Mouse (Mus musculus) left cerebral cortex, postnatal 10 days (tissue): ENCODE measurements at regions not wholly inside any gene's neighbourhood (a gene's known extent, or its start where the extent isn't known, plus 50 kb on each side); places are given as distances from the start of the nearest gene placed in this dataset.

Experiments used
- DNase-seq, 2 experiments: peaks; one replicate each; pipeline ENCODE4 v3.0.0; 2021 to 2022; ENCODE audit warnings: low spot score in 2 of 2, mixed read lengths in 1 of 2; ENCODE audit errors: extremely low spot score in 1 of 2
- intact Hi-C: fragments of 180-260 bp; cut with DNase I; formaldehyde crosslinking; loops from one replicate; pipeline ENCODE4 v1.15.1; 2025

- DNase-seq = no peak
- intact Hi-C loops = no loop called here
Observed at GRCm38 (mm10) chr12:13164791-13165190, 84.2 kb downstream of the Ddx1 start.

GRCm38 (mm10) chr12:13161051-13161450, 88.0 kb downstream of the Ddx1 start:
- no peak for DNase-seq
- intact Hi-C loops = no loop called here

- intact Hi-C loops = no loop called here
- DNase-seq = peak; percentile 37 to 75
Observed at GRCm38 (mm10) chr12:13159346-13160055, 89.5 kb downstream of the Ddx1 start.

GRCm38 (mm10) chr12:13157666-13158381, 91.2 kb downstream of the Ddx1 start:
- intact Hi-C loops = no loop called here
- no peak for DNase-seq

GRCm38 (mm10) chr12:13157089-13157488, 91.9 kb downstream of the Ddx1 start:
- intact Hi-C loops = no loop called here

GRCm38 (mm10) chr12:13150751-13151150, 98.3 kb downstream of the Ddx1 start:
- no peak for DNase-seq
- intact Hi-C loops = no loop called here

More at GRCm38 (mm10) chr12:13157089-13157488, 91.9 kb downstream of the Ddx1 start:
- DNase-seq = no peak

- intact Hi-C loops = loop anchor here (10.0 kb wide), 1 partner anchor 202 kb away; the partner anchor contains the start of gene Mycn
- DNase-seq = no peak
Observed at GRCm38 (mm10) chr12:13147251-13147650, 101.8 kb downstream of the Ddx1 start.

GRCm38 (mm10) chr12:13145186-13146115, 103.6 kb downstream of the Ddx1 start:
- peak in 1 of 2 experiments; percentile 64 for DNase-seq
- intact Hi-C loops = loop anchor here (10.0 kb wide), 1 partner anchor 201 kb away; the partner anchor contains the start of gene Mycn

GRCm38 (mm10) chr12:13144739-13145138, 104.3 kb downstream of the Ddx1 start:
- DNase-seq = peak; percentile 49 to 65
- intact Hi-C loops = loop anchor here (5.0 to 10.0 kb wide), 2 partner anchors 63 to 200 kb away; partner anchors contain the start of gene Mycn

GRCm38 (mm10) chr12:13140636-13141035, 108.4 kb downstream of the Ddx1 start:
- peak in 1 of 2 experiments; percentile 51 for DNase-seq
- intact Hi-C loops = loop anchor here (5.0 to 10.0 kb wide), 2 partner anchors 67 to 196 kb away; partner anchors contain the start of gene Mycn

- no peak for DNase-seq
- intact Hi-C loops = no loop called here
Observed at GRCm38 (mm10) chr12:13139189-13139588, 109.8 kb downstream of the Ddx1 start.

GRCm38 (mm10) chr12:13134168-13134567, 114.8 kb downstream of the Ddx1 start:
- DNase-seq = no peak
- intact Hi-C loops = no loop called here

GRCm38 (mm10) chr12:13129677-13130082, 119.3 kb downstream of the Ddx1 start:
- peak in 1 of 2 experiments; percentile 87 for DNase-seq

GRCm38 (mm10) chr12:13127407-13127806, 121.6 kb downstream of the Ddx1 start:
- no peak for DNase-seq
- intact Hi-C loops = no loop called here

More at GRCm38 (mm10) chr12:13129677-13130082, 119.3 kb downstream of the Ddx1 start:
- intact Hi-C loops = no loop called here

GRCm38 (mm10) chr12:13125054-13125453, 124.0 kb downstream of the Ddx1 start:
- DNase-seq = no peak
- intact Hi-C loops = no loop called here

- intact Hi-C loops = no loop called here
Observed at GRCm38 (mm10) chr12:13122282-13122681, 126.7 kb downstream of the Ddx1 start.

GRCm38 (mm10) chr12:13120581-13120980, 128.4 kb downstream of the Ddx1 start:
- intact Hi-C loops = no loop called here
- no peak for DNase-seq

More at GRCm38 (mm10) chr12:13122282-13122681, 126.7 kb downstream of the Ddx1 start:
- peak in 1 of 2 experiments; percentile 25 for DNase-seq

GRCm38 (mm10) chr12:13119653-13120052, 129.4 kb downstream of the Ddx1 start:
- no peak for DNase-seq
- intact Hi-C loops = no loop called here

- intact Hi-C loops = no loop called here
Observed at GRCm38 (mm10) chr12:13118026-13118425, 131.0 kb downstream of the Ddx1 start.

More at GRCm38 (mm10) chr12:13118026-13118425, 131.0 kb downstream of the Ddx1 start:
- DNase-seq = no peak
